Mouse (Mus musculus): ENCODE results near the gene Faf1. TPM values are rescaled to one million over a fixed set of nuclear protein-coding genes. Genes with fewer than 3 reads are reported as not detected.

Gene Faf1
- polyA plus RNA-seq, 1 experiment: 21.4 TPM

GRCm38 (mm10) chr4:109769071-109769470, 92.7 kb downstream of the Faf1 start:
- DNase-seq (ENCODE audit: extremely low spot score in 1 of 2, low spot score in 1 of 2): no peak

- DNase-seq (ENCODE audit: extremely low spot score in 1 of 2, low spot score in 1 of 2): no peak
Measured at GRCm38 (mm10) chr4:109782577-109783114, 106.3 kb downstream of the Faf1 start.

GRCm38 (mm10) chr4:109789347-109790001, 113.1 kb downstream of the Faf1 start:
- DNase-seq (ENCODE audit: extremely low spot score in 1 of 2, low spot score in 1 of 2): no peak

- DNase-seq (ENCODE audit: extremely low spot score in 1 of 2, low spot score in 1 of 2): no peak
Measured at GRCm38 (mm10) chr4:109792331-109792730, 115.9 kb downstream of the Faf1 start.

- DNase-seq (ENCODE audit: extremely low spot score in 1 of 2, low spot score in 1 of 2): no peak
Measured at GRCm38 (mm10) chr4:109793072-109793471, 116.7 kb downstream of the Faf1 start.

GRCm38 (mm10) chr4:109797511-109798182, 121.3 kb downstream of the Faf1 start:
- no peak for DNase-seq (ENCODE audit: extremely low spot score in 1 of 2, low spot score in 1 of 2)

GRCm38 (mm10) chr4:109806408-109806807, 130.0 kb downstream of the Faf1 start:
- no peak for DNase-seq (ENCODE audit: extremely low spot score in 1 of 2, low spot score in 1 of 2)

- no peak for DNase-seq (ENCODE audit: extremely low spot score in 1 of 2, low spot score in 1 of 2)
Measured at GRCm38 (mm10) chr4:109815161-109815560, 138.8 kb downstream of the Faf1 start.

- DNase-seq (ENCODE audit: extremely low spot score in 1 of 2, low spot score in 1 of 2): no peak
Measured at GRCm38 (mm10) chr4:109815592-109815991, 139.2 kb downstream of the Faf1 start.

GRCm38 (mm10) chr4:109819455-109819854, 143.1 kb downstream of the Faf1 start:
- DNase-seq (ENCODE audit: extremely low spot score in 1 of 2, low spot score in 1 of 2): no peak

GRCm38 (mm10) chr4:109829800-109830199, 153.4 kb downstream of the Faf1 start:
- DNase-seq (ENCODE audit: extremely low spot score in 1 of 2, low spot score in 1 of 2): no peak

- no peak for DNase-seq (ENCODE audit: extremely low spot score in 1 of 2, low spot score in 1 of 2)
Measured at GRCm38 (mm10) chr4:109857851-109858250, 181.5 kb downstream of the Faf1 start.

- no peak for DNase-seq (ENCODE audit: extremely low spot score in 1 of 2, low spot score in 1 of 2)
Measured at GRCm38 (mm10) chr4:109858571-109859392, 182.4 kb downstream of the Faf1 start.

GRCm38 (mm10) chr4:109859401-109859800, 183.0 kb downstream of the Faf1 start:
- DNase-seq (ENCODE audit: extremely low spot score in 1 of 2, low spot score in 1 of 2): no peak

- no peak for DNase-seq (ENCODE audit: extremely low spot score in 1 of 2, low spot score in 1 of 2)
Measured at GRCm38 (mm10) chr4:109860256-109860655, 183.9 kb downstream of the Faf1 start.

- DNase-seq (ENCODE audit: extremely low spot score in 1 of 2, low spot score in 1 of 2): no peak
Measured at GRCm38 (mm10) chr4:109862271-109862670, 185.9 kb downstream of the Faf1 start.

- no peak for DNase-seq (ENCODE audit: extremely low spot score in 1 of 2, low spot score in 1 of 2)
Measured at GRCm38 (mm10) chr4:109863021-109863420, 186.6 kb downstream of the Faf1 start.

- DNase-seq (ENCODE audit: extremely low spot score in 1 of 2, low spot score in 1 of 2): no peak
Measured at GRCm38 (mm10) chr4:109868897-109869484, 192.6 kb downstream of the Faf1 start.

- DNase-seq (ENCODE audit: extremely low spot score in 1 of 2, low spot score in 1 of 2): no peak
Measured at GRCm38 (mm10) chr4:109884333-109884732, 207.9 kb downstream of the Faf1 start.

- no peak for DNase-seq (ENCODE audit: extremely low spot score in 1 of 2, low spot score in 1 of 2)
Measured at GRCm38 (mm10) chr4:109887856-109888357, 211.5 kb downstream of the Faf1 start.

Measured in frontal cortex, adult 2 months (tissue).